Mouse (Mus musculus): ENCODE measurements around the gene Mindy4. TPM values are rescaled to one million over a fixed set of nuclear protein-coding genes. Genes with fewer than 3 reads are reported as not detected.

Mindy4 gene
- total RNA-seq, 4 experiments from 2014 or later: 1.3 to 3.1 (median 2.2) TPM

DNA sequence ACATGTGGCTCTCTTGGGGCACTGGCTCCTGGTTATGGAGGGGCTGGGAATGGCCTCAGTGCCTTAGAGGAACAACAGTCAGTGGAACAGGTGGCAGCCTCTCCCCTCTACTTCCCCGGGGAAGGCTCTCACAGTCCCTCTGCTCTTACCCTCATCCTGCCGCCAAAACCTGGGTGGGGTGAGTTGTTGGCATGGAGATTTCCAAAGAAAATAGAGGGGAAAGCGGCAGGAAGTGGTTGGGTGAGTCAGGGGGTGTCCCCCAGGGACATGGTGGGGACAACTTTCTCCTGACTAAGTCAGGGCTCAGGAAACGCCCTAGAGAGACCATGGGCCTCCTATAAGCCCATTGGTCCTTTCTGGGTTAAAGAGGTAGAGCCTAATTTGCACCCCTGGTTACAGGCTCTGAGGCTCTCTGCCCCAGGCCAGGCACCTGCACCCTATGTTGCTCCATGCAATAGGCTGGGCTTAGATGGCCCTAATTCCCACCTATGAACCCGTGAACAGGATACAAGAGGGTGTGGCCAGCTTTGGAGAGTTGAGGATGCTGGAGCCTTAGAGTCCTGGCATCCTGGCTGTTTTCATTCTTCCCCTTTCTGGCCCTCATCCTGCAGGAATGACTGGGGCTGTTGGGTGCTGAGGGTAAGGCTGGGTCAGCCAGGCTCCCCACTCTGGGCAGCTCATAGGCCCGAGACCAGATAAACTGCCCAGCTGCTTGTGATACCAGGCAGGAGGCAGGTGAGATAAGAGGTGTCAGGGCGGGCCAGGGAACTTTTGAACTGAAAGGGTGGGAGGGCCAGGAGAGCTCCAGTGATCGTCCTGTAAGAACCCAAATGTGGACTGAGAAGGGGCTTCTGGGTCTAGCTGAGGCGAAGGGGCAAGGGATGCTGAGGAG is 136.0 kb downstream of the Mindy4 start:
- no peak for DNase-seq (ENCODE audit: low spot score in 2 of 2)

DNA sequence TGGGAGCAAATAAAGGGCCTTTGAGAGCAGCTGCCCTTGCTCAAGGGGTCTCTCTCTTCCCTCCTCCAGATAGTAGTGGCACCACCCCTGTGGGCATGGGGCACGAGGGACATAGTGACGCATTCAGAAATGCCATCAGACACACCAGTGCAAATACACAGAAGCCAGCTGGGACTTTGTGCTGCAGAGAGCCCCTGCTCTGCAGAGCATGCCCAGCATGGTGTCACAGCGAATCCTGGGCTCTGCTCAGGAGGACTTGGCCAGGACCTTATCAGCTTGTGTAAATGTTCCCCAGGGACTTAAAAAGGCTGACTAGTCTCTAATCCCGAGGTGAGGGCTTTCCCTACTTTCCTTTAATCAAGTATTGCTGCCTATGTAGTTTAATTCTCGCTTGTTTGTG is 138.5 kb downstream of the Mindy4 start:
- no peak for DNase-seq (ENCODE audit: low spot score in 2 of 2)

DNA sequence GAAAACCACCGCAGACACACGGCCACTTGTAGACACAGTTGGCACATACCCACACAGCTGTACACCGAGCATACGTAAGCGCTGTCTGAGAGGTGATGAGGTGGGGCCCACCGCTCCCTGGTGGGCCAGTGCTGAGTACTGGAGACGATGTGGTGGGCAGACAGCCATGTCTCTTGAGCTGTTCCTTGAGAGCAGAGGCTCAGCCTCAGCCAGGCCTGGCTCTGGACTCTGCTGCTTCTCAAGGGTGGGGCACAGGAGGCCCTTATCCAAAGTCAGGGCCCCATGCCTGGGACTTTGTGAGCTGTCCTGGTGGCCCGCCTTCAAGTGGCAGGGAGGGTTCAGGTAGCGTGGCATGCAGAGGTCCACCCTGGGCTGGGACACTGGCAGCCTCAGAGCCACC is 139.1 kb downstream of the Mindy4 start:
- peak in 1 of 2 experiments; percentile 47 for DNase-seq (ENCODE audit: low spot score in 2 of 2)

DNA sequence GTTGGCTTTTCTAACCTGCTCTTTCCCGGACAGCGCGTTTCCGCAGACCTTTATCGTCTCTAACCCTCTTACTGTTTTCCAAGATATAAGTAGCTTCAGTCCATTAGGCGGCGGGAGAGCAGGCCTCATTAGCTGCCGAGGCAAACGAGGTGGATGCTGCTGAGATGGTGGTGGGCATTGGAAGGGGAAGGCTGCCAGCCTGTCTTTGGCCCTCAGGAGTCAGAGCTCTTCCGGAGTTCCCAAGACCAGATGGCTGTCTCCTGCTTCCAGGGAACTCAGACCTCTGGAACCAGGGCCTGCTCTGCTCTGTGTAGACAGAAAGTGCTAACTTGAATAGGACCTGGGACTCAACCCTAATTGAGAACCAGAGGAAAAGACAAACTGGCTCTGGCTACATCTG is 140.3 kb downstream of the Mindy4 start:
- no peak for DNase-seq (ENCODE audit: low spot score in 2 of 2)

DNA sequence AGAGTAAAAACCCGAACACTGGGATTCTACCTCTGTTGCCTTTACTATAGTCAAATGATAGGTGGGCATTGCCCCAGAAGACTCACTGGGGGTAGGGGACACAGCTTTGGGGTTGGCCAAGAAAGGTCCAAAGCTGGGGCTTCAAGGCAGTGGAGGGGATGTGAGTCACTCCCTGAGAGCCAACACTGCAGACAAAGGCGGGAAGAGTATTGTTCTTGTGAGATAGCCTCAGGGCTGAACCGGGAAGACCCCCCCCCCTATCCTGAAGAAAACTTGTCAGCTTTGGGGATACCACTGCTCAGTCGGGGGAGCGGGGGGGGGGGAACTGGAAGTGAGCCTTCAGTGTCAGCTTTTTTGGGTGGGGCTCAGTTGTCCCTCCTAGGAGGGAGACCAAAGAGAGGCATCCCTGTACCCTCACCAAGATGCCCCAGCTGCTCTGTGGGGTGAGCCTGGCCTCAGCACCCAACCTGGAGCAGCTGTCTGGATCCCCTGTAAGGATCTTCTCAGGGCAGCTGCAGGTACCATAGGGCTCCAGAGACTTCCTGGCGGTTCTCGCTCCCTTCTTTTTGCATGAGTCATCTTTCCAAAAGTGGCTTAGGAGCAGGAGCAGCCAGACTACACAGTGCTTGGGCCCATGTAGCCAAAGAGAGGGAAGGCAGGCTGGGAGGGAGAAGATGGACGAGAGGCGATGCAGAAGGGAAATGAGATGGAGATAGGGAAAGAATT is 141.3 kb downstream of the Mindy4 start:
- DNase-seq (ENCODE audit: low spot score in 2 of 2): no peak

DNA sequence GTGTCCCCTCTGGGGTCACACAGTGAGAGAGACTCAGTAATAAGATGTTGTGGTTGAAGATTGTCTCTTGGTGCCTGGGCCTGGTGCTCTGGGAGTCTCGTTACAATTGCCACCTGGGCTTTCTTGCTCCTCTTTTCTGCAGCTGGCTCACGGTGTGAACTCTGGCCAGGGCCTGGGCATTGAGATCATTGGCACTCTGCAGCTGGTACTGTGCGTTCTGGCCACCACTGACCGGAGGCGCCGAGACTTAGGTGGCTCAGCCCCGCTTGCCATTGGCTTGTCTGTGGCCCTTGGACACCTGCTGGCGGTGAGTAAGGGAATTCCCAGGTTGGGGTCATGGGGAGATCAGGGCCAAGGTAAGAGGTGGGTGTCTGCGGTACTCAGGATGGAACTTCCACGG is 142.1 kb downstream of the Mindy4 start:
- DNase-seq (ENCODE audit: low spot score in 2 of 2): no peak

DNA sequence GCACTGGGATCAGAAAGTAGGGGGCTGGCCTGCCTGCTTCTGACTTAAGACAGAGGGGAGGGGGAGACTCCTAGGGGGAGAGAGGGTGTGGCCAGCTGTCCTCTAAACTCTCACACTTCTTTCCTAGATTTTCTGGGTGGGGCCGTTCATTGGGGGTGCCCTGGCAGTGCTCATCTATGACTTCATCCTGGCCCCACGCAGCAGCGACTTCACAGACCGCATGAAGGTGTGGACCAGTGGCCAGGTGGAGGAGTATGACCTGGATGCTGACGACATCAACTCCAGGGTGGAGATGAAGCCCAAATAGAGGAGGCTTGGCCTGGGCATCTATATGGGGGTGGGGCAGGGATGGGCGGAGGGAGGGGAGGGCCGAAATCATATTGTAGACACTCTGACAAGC is 143.3 kb downstream of the Mindy4 start:
- DNase-seq (ENCODE audit: low spot score in 2 of 2): no peak

DNA sequence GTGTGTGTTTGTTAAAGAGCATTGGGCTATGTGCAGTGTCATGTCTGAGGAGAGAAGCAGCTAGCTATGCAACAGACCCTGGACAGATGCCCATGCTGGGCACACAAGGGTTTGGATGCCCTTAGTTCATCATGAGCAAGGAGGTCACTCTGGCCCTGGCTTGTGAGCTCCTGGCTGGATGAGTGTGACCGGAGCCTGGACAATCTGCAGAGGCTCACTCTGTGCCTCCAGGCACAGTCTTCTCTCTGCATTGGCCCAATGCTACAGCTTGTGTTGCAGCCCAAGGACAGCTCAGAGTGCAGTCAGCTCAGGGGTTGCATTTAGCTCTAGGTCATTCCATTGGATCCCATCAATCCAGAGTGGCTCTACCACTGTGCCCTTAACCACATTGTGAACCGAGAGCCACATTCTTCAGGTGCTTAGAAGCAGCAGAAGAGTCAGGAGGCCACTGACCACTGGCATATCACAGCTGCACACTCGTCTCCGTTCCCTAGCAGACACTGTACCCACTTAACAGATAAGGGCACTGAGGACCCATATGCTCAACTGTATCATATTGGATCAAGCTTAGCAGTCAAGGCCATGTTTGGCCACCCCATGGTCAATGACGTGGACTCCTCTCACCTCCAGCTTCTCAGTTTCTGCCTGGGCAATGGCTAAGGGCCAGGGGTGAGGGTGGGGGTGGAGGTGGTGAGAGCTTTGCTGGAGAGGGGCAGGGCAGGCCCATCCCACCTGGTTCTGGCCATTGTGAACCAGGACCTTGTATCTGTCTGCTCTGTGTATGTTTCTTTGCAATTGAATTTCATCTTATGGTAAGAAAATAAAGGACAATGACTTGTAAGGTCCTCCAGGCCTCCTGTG is 144.8 kb downstream of the Mindy4 start:
- no peak for DNase-seq (ENCODE audit: low spot score in 2 of 2)

DNA sequence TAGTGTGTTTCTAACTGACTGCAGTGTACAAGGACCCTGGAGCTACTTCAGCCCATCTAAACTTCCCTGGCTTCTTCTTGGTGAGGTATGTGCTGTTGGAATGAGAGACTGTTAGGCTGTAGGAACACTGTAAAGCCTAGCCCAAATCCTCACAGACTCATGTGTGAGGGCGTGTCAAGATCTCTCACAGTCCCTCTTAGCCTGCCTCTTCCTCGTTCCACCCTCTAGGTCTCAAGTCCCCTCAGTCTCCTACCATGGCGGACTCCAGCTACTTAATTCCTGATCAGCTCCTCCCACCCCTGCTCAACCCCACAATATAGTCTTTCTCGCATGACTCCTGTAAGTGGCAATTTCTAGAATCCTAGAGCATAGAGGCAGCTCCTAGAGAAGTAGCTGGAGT is 146.0 kb downstream of the Mindy4 start:
- no peak for DNase-seq (ENCODE audit: low spot score in 2 of 2)

DNA sequence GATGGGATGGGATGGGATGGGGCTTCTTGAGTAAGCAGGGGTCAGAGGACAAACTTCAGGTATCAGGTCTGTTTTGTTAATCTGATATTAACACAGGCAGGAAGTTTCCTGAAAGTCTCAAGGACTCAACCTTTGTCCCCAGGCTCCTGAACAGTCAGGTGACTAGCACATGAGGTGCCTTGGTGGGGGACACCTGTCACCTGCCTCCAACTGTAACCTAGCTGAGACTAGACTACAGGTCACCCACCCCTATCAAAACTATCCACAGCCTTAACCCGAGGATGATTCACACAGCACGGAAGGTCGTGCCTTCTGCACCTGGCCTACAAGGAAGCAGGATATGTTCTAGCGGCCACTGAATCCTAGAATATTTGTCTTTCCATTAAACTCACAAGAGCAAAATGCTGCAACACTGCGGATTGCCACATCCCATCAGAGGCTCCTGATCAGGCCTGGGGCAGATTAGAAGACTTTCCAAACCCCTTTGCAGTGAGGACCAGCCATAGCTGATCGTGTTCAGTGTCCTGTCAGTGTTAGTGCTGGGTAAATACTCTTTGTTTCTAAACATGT is 147.3 kb downstream of the Mindy4 start:
- DNase-seq (ENCODE audit: low spot score in 2 of 2): no peak

DNA sequence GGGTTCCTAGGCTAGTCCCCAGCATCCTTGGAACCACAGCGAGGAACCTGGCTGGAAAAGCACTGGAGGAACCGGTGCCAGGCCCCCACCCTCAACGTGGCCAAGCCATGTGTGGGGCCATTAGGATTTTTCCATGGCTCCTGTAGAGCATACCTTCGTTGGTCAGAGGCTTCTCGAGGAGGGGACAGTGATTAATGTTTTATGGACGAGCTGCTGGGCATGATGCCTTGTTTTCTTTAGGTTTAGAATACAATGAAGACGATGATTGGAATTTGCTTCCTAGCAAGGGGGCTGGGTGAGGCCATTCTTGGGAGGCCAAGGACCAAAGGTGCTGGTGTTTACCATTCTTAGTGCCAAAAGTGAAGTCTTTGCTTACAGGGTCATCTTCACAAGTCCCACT is 148.5 kb downstream of the Mindy4 start:
- no peak for DNase-seq (ENCODE audit: low spot score in 2 of 2)

DNA sequence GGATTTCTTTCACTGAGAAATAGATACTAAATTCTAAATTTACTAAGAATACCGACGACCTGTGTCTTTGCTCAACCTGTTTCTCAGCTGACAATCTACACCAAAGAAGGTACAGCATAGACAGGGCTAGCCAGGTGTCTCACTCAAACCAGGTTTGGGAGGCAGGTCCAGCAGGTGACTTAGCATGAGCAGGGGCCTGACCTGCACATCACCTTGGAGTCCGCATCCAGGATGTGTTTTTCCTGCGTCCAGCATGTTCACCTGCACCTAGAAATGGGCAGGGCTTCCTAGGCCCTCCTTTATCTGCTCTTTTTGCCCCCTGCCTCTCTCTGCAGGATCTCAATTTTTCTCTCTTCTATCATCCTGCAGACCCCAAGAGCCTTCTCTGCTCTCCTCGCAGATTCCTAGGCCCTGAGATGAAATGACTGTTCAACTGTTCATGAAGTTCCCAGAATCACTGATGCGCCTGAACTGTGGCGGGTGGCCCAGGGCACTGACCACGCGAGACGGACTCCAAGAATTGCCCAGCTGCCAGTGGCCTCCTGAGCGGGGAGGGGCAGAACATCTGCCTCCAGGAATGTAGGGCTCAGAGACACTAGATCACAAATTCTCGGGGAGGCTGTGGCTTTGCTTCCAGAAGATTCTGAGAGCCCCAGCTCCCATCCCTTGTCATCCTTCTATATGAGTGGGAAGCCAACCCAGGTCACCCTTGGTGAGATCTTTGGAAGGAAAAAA is 150.7 kb downstream of the Mindy4 start:
- DNase-seq (ENCODE audit: low spot score in 2 of 2): no peak

DNA sequence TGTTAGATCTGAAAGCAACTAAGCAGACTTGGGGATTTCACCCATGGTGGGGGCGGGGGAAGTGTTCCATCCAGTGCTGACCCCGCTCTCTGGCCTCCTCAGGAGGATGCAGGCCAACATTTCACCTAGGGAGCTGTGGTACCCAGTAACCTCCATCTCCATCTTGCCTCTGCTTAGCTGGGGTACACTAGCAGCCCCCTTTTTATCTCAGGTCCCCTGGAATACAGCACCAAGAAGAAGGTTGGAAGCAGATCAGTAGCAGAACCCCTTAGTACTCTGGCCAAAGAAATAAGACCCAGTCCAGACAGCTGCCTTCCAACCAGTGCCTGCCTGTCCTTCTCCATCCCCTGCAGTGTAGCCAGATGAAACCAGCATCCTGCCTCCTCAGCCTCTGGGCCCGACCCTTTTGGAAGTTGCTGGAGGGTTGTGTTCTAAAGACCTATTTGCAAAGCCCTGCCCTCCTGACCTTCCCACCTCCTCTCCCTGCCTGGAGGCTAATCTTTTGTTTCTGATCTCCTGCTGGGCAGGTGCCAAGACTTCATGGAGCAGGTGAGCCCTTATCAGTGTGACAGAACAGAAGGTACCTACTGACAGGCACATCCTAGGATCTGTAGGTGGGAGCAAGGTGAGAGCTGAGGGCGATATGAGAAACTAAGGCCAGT is 151.4 kb downstream of the Mindy4 start:
- no peak for DNase-seq (ENCODE audit: low spot score in 2 of 2)

DNA sequence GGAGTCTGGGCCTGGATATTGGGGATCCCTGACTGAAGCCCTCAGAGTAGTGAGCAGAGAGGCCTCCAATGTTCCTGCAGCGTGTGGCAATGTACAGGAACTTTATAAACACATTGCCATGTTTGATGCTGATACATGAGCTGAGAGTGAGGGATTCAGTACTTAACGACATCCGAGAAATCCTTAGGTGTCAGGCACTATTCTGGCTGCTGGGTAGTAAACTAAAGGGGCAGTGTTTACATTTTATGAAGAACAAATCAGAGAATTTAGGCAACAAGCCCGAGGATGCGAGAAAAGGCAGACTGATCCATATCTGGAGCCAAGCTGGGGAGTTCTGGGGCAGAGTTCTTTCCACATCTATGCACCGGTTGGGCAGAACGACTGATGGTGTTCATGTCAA is 152.4 kb downstream of the Mindy4 start:
- no peak for DNase-seq (ENCODE audit: low spot score in 2 of 2)

DNA sequence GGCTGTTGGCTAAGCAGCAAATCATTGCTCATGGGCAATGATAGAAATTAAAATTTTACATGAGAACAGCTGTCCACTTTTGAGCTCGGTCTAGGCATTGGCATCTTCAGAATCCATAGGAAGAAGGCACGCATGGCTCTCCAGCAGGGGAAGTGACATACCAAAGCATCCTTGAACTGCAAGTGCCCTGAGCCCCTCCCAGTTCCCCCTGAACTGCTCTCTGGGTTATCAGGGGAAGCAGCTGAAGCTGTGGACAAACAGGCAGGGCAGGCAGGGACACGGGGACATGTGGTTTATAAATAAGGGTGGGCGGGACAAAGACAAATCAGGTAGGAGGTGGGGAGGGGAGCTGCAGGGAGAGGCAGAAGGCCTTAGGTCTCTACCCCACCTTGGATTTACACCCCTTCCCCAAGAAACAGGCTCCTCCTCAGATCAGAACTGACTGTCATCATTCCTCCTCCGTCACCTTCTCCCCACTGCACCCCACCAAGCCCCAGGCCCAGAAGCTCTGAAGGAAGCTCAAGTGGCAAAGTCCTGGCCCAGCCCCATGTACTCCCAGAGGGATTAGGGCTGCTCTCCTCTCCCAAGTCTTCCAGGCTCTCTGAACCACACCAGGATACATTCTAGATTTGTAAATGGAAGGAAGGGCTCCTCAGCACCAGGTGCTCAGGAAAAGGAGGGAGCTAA is 153.0 kb downstream of the Mindy4 start:
- DNase-seq (ENCODE audit: low spot score in 2 of 2): no peak

DNA sequence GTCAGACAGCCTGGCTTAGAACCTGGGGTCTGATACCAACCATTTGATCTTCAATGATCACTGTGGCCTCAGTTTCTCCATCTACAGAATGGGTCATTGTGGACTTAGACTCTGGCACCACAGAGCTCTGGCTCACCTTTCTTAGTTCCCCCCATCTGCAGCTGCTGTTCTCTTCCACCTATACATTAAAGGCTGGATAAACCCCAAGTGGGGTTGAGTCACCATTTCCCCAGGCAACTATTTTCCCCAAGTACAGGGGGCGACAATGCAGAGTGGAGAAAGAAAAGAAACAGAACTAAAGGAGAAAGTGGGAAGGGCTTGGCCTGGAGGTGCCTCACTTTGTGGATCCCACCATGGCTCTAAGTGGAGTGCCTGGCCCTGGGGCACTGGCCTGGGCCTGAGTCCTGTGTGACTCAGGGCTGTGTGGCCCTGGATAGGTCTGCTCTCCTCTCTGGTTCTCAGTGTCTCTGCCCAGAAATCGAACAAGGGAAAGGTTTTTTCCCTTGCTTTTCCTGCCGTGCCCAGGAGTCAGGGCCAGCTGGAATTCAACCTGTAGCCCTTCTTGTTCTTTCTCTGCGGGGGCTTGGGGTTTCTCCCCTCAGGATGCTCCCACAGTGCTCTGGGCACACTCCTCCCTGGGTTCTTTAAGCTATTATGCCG is 153.9 kb downstream of the Mindy4 start:
- DNase-seq (ENCODE audit: low spot score in 2 of 2): no peak

DNA sequence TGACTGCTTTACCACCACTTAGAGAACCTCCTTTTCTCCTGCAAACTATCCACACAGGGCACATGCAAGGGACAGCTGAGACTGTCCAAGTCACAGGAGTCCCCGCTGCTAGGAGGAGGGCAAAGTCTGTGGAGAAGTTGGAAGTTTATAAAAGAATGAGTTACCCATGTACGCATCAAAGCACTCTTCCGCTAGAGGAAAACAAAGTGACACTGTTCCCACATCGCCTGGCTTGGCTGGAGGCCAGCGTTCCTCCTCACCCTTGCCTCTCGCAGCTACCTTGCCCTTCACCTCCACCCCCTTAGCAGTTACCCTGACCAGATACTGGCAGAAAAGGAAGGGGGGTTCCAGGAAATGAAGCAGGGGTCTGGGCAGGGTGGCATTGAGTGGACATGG is 154.5 kb downstream of the Mindy4 start:
- DNase-seq (ENCODE audit: low spot score in 2 of 2): no peak

DNA sequence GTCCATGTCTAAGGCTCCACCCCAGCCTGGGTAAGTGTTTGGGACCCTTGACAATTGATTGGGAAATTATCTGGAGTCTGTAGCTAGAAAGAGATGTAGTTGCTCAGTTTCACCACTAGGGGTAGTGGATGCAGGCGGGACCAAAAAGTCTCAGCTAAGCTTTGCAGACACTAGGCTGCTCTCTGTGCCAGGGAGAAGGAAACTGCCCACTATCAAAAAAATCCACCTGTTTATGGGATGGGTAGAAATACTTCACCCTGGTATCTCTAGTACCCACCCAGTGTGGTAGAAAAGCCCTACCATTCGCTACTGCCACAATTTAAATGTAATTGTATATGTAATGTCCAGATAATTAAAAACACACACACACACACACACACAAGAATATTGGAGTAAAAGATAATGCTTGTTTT is 155.6 kb downstream of the Mindy4 start:
- DNase-seq (ENCODE audit: low spot score in 2 of 2): no peak

DNA sequence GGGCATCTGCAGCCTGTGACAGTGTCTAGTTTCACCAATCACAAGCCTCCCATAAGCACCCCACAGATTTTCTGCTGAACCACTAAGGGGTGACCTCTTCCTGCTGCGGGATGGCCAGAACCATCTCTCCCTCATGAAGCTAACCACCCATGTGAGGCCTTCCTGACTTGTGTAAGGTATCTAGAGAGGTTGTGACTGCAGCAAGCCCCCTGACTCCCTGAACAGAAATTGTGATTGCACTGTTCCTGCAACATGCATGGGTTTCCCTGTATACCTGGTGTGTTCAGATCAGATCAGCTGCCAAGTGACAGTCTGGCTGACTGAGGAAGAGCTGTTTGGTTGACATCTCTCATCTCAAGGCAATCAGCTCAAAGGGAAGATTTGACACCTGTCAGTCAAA is 159.5 kb downstream of the Mindy4 start:
- DNase-seq (ENCODE audit: low spot score in 2 of 2): no peak
